Mouse (Mus musculus): ENCODE data around the gene Tob2. TPM values are rescaled to one million over a fixed set of nuclear protein-coding genes. Genes with fewer than 3 reads are reported as not detected.
A peak's percentile ranks its signal among the peaks of the same experiment; 100 is the strongest.

The Tob2 gene
- polyA plus RNA-seq, 1 experiment from 2014 or later, result 14.4 TPM

DNA sequence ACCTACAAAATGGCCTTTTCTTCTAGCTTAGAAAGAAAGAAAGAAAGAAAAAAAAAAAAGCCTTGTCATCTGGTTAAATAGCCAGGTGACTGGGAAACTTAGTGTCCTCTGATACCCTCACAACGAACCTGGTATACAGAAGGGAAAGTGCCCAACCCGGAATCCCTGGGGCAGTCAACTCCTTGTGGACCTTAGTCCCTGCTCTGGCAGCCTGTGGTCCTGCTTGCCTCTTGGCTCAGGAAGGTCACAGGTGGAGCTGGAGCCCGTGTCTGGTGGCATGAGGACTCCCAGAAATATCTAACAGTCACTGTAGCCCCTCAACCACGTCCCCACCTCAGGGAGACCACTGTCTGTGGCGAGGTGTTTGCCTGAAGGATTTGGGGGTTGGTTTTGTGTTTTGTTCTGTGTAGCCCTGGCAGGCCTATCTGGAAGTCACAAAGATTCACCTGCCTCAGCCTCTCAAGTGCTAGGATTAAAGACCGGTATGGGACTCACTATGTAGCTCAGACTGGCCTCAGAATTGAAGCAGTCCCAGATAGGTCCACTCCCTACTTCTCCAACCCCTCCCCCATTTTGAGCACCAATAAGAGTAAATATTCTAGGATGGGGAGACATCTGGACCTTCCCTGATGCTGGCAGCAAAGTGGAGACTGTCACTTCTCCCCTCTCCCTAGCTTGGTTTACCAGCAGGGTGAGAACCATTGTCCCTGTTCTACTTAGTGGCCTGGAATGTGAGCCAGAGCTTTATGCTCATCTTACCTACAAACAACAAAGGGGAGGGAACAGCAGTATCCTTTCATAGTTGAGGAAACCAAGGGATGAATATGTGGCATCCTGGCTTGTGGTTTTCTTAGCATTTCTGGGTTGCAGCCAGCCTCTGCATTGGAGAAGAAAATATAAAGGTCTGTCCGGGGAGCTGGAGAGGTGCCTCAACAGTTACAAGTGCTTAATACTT is 21.4 kb downstream of the Tob2 start:
- Histone ChIP-seq H3K9me3 (ENCODE audit: control insufficient read depth, low read length) (no peaks in the 10 kb centered on the region), H3K4me2 (ENCODE audit: low read length) (no peak overlapping the region; the same call in 1 of the 2 replicates), H3K9ac (replicated peaks; ENCODE audit: low read length) (no peak overlapping the region), H3K4me1 (ENCODE audit: control insufficient read depth, insufficient read depth, low read length) (peaks cover 4% of the 10 kb centered on the region; the same call in 1 of the 2 replicates), H3K4me3 (replicated peaks; ENCODE audit: low read depth, low read length) (no peak overlapping the region), H3K27me3 (ENCODE audit: control insufficient read depth, insufficient read depth, low read length) (0 out of 2 replicates have a peak, but pooled peaks cover 5% of the 10 kb centered on the region), H3K27ac (replicated peaks; ENCODE audit: low read depth, low read length) (no peak overlapping the region), H3K36me3 (ENCODE audit: control insufficient read depth, insufficient read depth, low read length) (no peaks in the 10 kb centered on the region)
- no peak for ATAC-seq (ENCODE audit: low FRiP score, low TSS enrichment)
- DNase-seq, result no peak
- WGBS, result 55% methylated on average over 7 of the region's 7 CpGs

GRCm38 (mm10) chr15:81836124-81836821 is 22.3 kb downstream of the Tob2 start:
- peak overlapping the region; percentile 18 for H3K4me3 ChIP-seq (replicated peaks; ENCODE audit: low read depth, low read length)
- DNase-seq (peak; percentile 63), ATAC-seq (ENCODE audit: low FRiP score, low TSS enrichment) (no peak; the same call in 1 of the 2 replicates)
- H3K9ac ChIP-seq (replicated peaks; ENCODE audit: low read length), result peak overlapping the region; percentile 29; the same call in 1 of the 2 replicates
- peaks cover 4% of the 10 kb centered on the region; the same call in 1 of the 2 replicates for H3K4me1 ChIP-seq (ENCODE audit: control insufficient read depth, insufficient read depth, low read length)
- no peak overlapping the region for H3K27ac ChIP-seq (replicated peaks; ENCODE audit: low read depth, low read length)
- H3K4me2 ChIP-seq (ENCODE audit: low read length), result peak overlapping the region; percentile 43
- 2% methylated on average over 33 of the region's 33 CpGs for WGBS
- H3K36me3 ChIP-seq (ENCODE audit: control insufficient read depth, insufficient read depth, low read length), result no peaks in the 10 kb centered on the region
- 0 out of 2 replicates have a peak, but pooled peaks cover 5% of the 10 kb centered on the region for H3K27me3 ChIP-seq (ENCODE audit: control insufficient read depth, insufficient read depth, low read length)
- no peaks in the 10 kb centered on the region for H3K9me3 ChIP-seq (ENCODE audit: control insufficient read depth, low read length)

DNA sequence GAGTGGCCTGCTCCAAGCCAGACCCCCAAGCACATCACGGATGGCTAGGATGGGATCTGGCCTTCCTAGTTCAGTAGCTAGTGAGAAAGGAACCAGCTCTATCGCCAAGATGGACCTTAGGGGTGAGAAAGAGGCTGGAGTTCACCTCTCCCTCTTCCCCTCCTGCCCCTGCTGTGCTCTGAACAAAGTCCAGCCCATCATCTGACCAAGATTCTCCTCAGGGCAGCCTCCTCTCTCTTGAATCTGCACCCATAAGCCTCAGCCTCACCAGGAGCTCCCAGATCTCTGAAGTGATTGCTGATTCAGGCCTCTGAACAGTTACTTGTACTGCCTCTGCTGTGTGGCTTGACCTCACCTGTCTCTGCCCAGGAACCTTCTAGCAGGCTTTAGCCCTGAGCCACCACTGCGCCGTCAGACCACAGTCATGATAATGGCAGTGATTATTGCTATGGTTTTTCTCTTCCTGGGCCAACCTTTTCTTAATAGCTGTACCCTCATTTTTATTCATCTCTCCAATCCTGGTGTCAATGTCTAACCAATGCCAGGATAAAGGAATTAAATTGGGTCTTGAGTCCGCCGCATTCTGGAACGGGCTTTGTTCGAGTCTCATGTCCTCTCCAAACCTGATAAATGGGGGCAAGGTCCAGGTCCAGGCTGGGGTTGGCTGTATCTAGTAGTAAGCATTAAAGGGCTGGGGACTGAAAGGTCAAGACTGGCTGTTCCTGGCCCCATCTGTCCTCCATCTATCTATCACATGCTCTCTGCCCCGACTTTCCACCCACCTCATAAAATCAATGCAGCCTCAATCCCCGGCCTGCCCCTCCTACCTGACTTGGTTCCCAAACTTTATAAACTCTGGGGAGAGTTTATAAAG is 23.4 kb downstream of the Tob2 start:
- H3K9ac ChIP-seq (replicated peaks; ENCODE audit: low read length), result no peak overlapping the region
- peaks cover 7% of the 10 kb centered on the region; the same call in 1 of the 2 replicates for H3K4me1 ChIP-seq (ENCODE audit: control insufficient read depth, insufficient read depth, low read length)
- DNase-seq (no peak), ATAC-seq (ENCODE audit: low FRiP score, low TSS enrichment) (no peak)
- no peak overlapping the region for H3K4me2 ChIP-seq (ENCODE audit: low read length)
- WGBS, result 73% methylated on average over 10 of the region's 10 CpGs
- no peak overlapping the region for H3K4me3 ChIP-seq (replicated peaks; ENCODE audit: low read depth, low read length)
- H3K9me3 ChIP-seq (ENCODE audit: control insufficient read depth, low read length), result no peaks in the 10 kb centered on the region
- 0 out of 2 replicates have a peak, but pooled peaks cover 5% of the 10 kb centered on the region for H3K27me3 ChIP-seq (ENCODE audit: control insufficient read depth, insufficient read depth, low read length)
- no peaks in the 10 kb centered on the region for H3K36me3 ChIP-seq (ENCODE audit: control insufficient read depth, insufficient read depth, low read length)
- no peak overlapping the region for H3K27ac ChIP-seq (replicated peaks; ENCODE audit: low read depth, low read length)

- H3K9me3 ChIP-seq (ENCODE audit: control insufficient read depth, low read length), result no peaks in the 10 kb centered on the region
- peaks cover 7% of the 10 kb centered on the region; the same call in 1 of the 2 replicates for H3K4me1 ChIP-seq (ENCODE audit: control insufficient read depth, insufficient read depth, low read length)
- WGBS, result 52% methylated on average over 3 of the region's 3 CpGs
- H3K4me3 ChIP-seq (replicated peaks; ENCODE audit: low read depth, low read length), result no peak overlapping the region
- ATAC-seq (ENCODE audit: low FRiP score, low TSS enrichment) (no peak), DNase-seq (no peak)
- H3K27ac ChIP-seq (replicated peaks; ENCODE audit: low read depth, low read length), result no peak overlapping the region
- H3K9ac ChIP-seq (replicated peaks; ENCODE audit: low read length), result no peak overlapping the region
- 0 out of 2 replicates have a peak, but pooled peaks cover 5% of the 10 kb centered on the region for H3K27me3 ChIP-seq (ENCODE audit: control insufficient read depth, insufficient read depth, low read length)
- no peaks in the 10 kb centered on the region for H3K36me3 ChIP-seq (ENCODE audit: control insufficient read depth, insufficient read depth, low read length)
- H3K4me2 ChIP-seq (ENCODE audit: low read length), result no peak overlapping the region
These were observed 24.3 kb downstream of the Tob2 start for GRCm38 (mm10) chr15:81834171-81834841.

- 77% methylated on average over 4 of the region's 4 CpGs for WGBS
- DNase-seq, result no peak
- H3K27me3 ChIP-seq (ENCODE audit: control insufficient read depth, insufficient read depth, low read length), result 0 out of 2 replicates have a peak, but pooled peaks cover 5% of the 10 kb centered on the region
- no peak overlapping the region for H3K4me3 ChIP-seq (replicated peaks; ENCODE audit: low read depth, low read length)
- H3K27ac ChIP-seq (replicated peaks; ENCODE audit: low read depth, low read length), result no peak overlapping the region
- no peak overlapping the region for H3K4me2 ChIP-seq (ENCODE audit: low read length)
- no peak overlapping the region for H3K9ac ChIP-seq (replicated peaks; ENCODE audit: low read length)
- no peak for ATAC-seq (ENCODE audit: low FRiP score, low TSS enrichment)
- no peaks in the 10 kb centered on the region for H3K9me3 ChIP-seq (ENCODE audit: control insufficient read depth, low read length)
- peaks cover 3% of the 10 kb centered on the region for H3K36me3 ChIP-seq (ENCODE audit: control insufficient read depth, insufficient read depth, low read length)
- peaks cover 7% of the 10 kb centered on the region; the same call in 1 of the 2 replicates for H3K4me1 ChIP-seq (ENCODE audit: control insufficient read depth, insufficient read depth, low read length)
These were observed 25.1 kb downstream of the Tob2 start for GRCm38 (mm10) chr15:81833481-81833880.

- ATAC-seq (ENCODE audit: low FRiP score, low TSS enrichment) (no peak), DNase-seq (no peak)
- Histone ChIP-seq H3K27me3 (ENCODE audit: control insufficient read depth, insufficient read depth, low read length) (0 out of 2 replicates have a peak, but pooled peaks cover 5% of the 10 kb centered on the region), H3K4me2 (ENCODE audit: low read length) (no peak overlapping the region), H3K36me3 (ENCODE audit: control insufficient read depth, insufficient read depth, low read length) (peaks cover 9% of the 10 kb centered on the region), H3K9ac (replicated peaks; ENCODE audit: low read length) (no peak overlapping the region), H3K27ac (replicated peaks; ENCODE audit: low read depth, low read length) (no peak overlapping the region), H3K4me3 (replicated peaks; ENCODE audit: low read depth, low read length) (no peak overlapping the region), H3K9me3 (ENCODE audit: control insufficient read depth, low read length) (no peaks in the 10 kb centered on the region), H3K4me1 (ENCODE audit: control insufficient read depth, insufficient read depth, low read length) (peaks cover 7% of the 10 kb centered on the region; the same call in 1 of the 2 replicates)
- WGBS, result 94% methylated on average over 3 of the region's 3 CpGs
These were observed 26.4 kb downstream of the Tob2 start for GRCm38 (mm10) chr15:81832219-81832618.

DNA sequence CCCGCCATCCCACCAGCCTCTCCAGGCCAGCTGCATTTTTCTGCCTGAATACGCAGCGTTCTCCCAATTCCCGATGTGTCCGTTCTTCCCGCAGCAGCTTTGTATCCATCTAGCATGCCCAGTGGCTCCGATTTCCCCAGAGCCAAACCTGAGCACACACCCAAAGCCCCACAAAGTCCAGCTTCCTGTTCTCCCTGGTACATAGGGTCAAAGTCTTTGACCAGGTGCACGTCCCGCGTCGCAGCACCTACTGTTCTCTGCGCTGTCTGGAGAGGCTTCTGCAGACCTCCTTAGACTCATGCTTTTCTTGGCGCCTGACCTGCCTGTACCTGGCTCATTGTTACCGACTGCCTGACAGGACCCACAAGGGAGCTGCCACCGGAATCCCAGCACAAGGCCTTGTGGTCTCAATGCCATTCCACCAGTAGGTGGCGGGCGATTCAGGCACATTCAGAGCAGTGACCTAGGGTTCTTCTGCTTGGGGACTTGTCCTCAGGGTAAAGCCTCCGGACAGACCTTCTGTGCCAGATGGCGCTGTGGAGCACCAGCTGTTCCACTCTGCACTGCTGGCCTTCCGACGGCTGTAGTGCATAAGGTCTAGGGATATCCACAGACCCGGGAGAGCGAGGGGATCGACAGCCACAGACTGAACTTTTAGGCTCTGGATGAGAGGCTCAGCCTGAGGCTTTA is 27.3 kb downstream of the Tob2 start:
- H3K9me3 ChIP-seq (ENCODE audit: control insufficient read depth, low read length), result no peaks in the 10 kb centered on the region
- ATAC-seq (ENCODE audit: low FRiP score, low TSS enrichment) (peak; percentile 73), DNase-seq (peak; percentile 92)
- peaks cover 5% of the 10 kb centered on the region; the same call in 1 of the 2 replicates for H3K4me1 ChIP-seq (ENCODE audit: control insufficient read depth, insufficient read depth, low read length)
- H3K4me3 ChIP-seq (replicated peaks; ENCODE audit: low read depth, low read length), result no peak overlapping the region
- peaks cover 12% of the 10 kb centered on the region for H3K36me3 ChIP-seq (ENCODE audit: control insufficient read depth, insufficient read depth, low read length)
- H3K4me2 ChIP-seq (ENCODE audit: low read length), result peak overlapping the region; percentile 24; the same call in 1 of the 2 replicates
- 16% methylated on average over 24 of the region's 24 CpGs for WGBS
- peak overlapping the region; percentile 26; the same call in 1 of the 2 replicates for H3K27ac ChIP-seq (replicated peaks; ENCODE audit: low read depth, low read length)
- 0 out of 2 replicates have a peak, but pooled peaks cover 5% of the 10 kb centered on the region for H3K27me3 ChIP-seq (ENCODE audit: control insufficient read depth, insufficient read depth, low read length)
- peak overlapping the region; percentile 31; the same call in 1 of the 2 replicates for H3K9ac ChIP-seq (replicated peaks; ENCODE audit: low read length)

Data from midbrain, embryonic 14.5 days (tissue).